In genomic region chr5:41370356-41370755, GRCm38 (mm10) we compare ENCODE assay signal across 15 mouse cellular contexts.
DNase-seq lines count a peak whose midpoint lies in the region; ATAC-seq and TF ChIP-seq lines count a peak whose summit lies in the region.
"Had no signal": no experiment of that assay in that cellular context is flagged by ENCODE, and none has a peak within 500 bp of the region (broad histone marks: within the 10 kb centered on the region; RNA-seq: fewer than 3 reads in every experiment).

No protein-coding gene starts in this region.

- H3K27ac ChIP-seq in midbrain, embryonic 10.5 days (replicated peaks): no peak overlapping the region
- no peak overlapping the region for H3K27ac ChIP-seq in midbrain, embryonic 13.5 days
- H3K27ac ChIP-seq in liver, postnatal 0 days (ENCODE audit: low read depth): no peak overlapping the region
- H3K27ac ChIP-seq: heart, embryonic 10.5 days; liver, embryonic 13.5 days; midbrain, embryonic 12.5 days had no signal

- H3K36me3 ChIP-seq in midbrain, embryonic 10.5 days: no peaks in the 10 kb centered on the region
- H3K36me3 ChIP-seq in midbrain, embryonic 13.5 days: no peaks in the 10 kb centered on the region
- no peaks in the 10 kb centered on the region for H3K36me3 ChIP-seq in liver, postnatal 0 days (replicated peaks; ENCODE audit: insufficient read depth, low read length)
- H3K36me3 ChIP-seq: heart, embryonic 10.5 days; liver, embryonic 13.5 days; midbrain, embryonic 12.5 days had no signal

- no peak overlapping the region for H3K9ac ChIP-seq in midbrain, embryonic 13.5 days (replicated peaks)
- H3K9ac ChIP-seq in liver, postnatal 0 days (replicated peaks): no peak overlapping the region
- H3K9ac ChIP-seq: liver, embryonic 13.5 days; midbrain, embryonic 12.5 days had no signal

- H3K27me3 ChIP-seq in midbrain, embryonic 10.5 days (ENCODE audit: low read depth, poor library complexity, severe bottlenecking): no peaks in the 10 kb centered on the region
- H3K27me3 ChIP-seq in midbrain, embryonic 13.5 days: no peaks in the 10 kb centered on the region
- H3K27me3 ChIP-seq in liver, postnatal 0 days (ENCODE audit: insufficient read depth, low read length): no peaks in the 10 kb centered on the region
- H3K27me3 ChIP-seq: liver, embryonic 13.5 days; midbrain, embryonic 12.5 days had no signal

- no peak for ATAC-seq in midbrain, embryonic 13.5 days
- ATAC-seq in liver, postnatal 0 days: no peak

- H3K9me3 ChIP-seq in midbrain, embryonic 10.5 days (replicated peaks): no peaks in the 10 kb centered on the region
- H3K9me3 ChIP-seq in midbrain, embryonic 13.5 days: no peaks in the 10 kb centered on the region
- no peaks in the 10 kb centered on the region for H3K9me3 ChIP-seq in liver, postnatal 0 days (ENCODE audit: low read length)
- H3K9me3 ChIP-seq: heart, embryonic 10.5 days; liver, embryonic 13.5 days; midbrain, embryonic 12.5 days had no signal

- H3K4me3 ChIP-seq in midbrain, embryonic 10.5 days: no peak overlapping the region
- H3K4me3 ChIP-seq in midbrain, embryonic 13.5 days (replicated peaks): no peak overlapping the region
- H3K4me3 ChIP-seq in liver, postnatal 0 days (ENCODE audit: low read depth, low read length): no peak overlapping the region
- H3K4me3 ChIP-seq: erythroblast, embryonic 14.5 days; heart, embryonic 10.5 days; liver, embryonic 13.5 days; midbrain, embryonic 12.5 days had no signal

- TF ChIP-seq CTCF in liver, postnatal 0 days (IDR thresholded peaks at IDR 0.05; ENCODE audit: low read depth): no peak

- peak; percentile 20 for DNase-seq in midbrain, embryonic 10.5 days (ENCODE audit: low spot score)
- peak; percentile 78 to 89 for DNase-seq in cerebellum, postnatal 14 days
- peak; percentile 32 for DNase-seq in forelimb bud, embryonic 11.5 days (ENCODE audit: low read depth, low spot score)
- no peak for DNase-seq in gastrocnemius, postnatal 10 days
- DNase-seq in liver, postnatal 0 days: no peak
- no peak for DNase-seq in adrenal gland, adult 18-20 months (ENCODE audit: low spot score in 2 of 2)
- DNase-seq: heart, postnatal 4 days; kidney, adult 2 months; liver, embryonic 13.5 days; lung, postnatal 14 days; thymus, adult 18-20 months had no signal

- H3K4me1 ChIP-seq in midbrain, embryonic 10.5 days: no peaks in the 10 kb centered on the region
- H3K4me1 ChIP-seq in midbrain, embryonic 13.5 days (replicated peaks): no peaks in the 10 kb centered on the region
- no peaks in the 10 kb centered on the region for H3K4me1 ChIP-seq in liver, postnatal 0 days (ENCODE audit: insufficient read depth)
- H3K4me1 ChIP-seq: heart, embryonic 10.5 days; liver, embryonic 13.5 days had no signal

- WGBS in midbrain, embryonic 10.5 days: 74% methylated on average over 4 of the region's 4 CpGs
- WGBS in midbrain, embryonic 13.5 days: 70% methylated on average over 4 of the region's 4 CpGs
- WGBS in liver, postnatal 0 days (ENCODE audit: insufficient replicate concordance): 64% methylated on average over 4 of the region's 4 CpGs

- H3K4me2 ChIP-seq in midbrain, embryonic 13.5 days (replicated peaks): no peak overlapping the region
- H3K4me2 ChIP-seq in liver, postnatal 0 days (ENCODE audit: low read depth, low read length): no peak overlapping the region
- H3K4me2 ChIP-seq: liver, embryonic 13.5 days; midbrain, embryonic 12.5 days had no signal

- no peak for TF ChIP-seq EP300 in liver, postnatal 0 days (IDR thresholded peaks at IDR 0.05; ENCODE audit: low read depth)

Comparison
In these comparisons a context has a peak if more than half of its experiments do, and no peak if none do; other contexts are left out.
1. DNase-seq: peak in midbrain, embryonic 10.5 days (single experiment), cerebellum, postnatal 14 days (2 of 2) and forelimb bud, embryonic 11.5 days (single experiment); none in gastrocnemius, postnatal 10 days (single experiment), liver, postnatal 0 days (single experiment) and adrenal gland, adult 18-20 months (0 of 2).